Mouse (Mus musculus) lung, embryonic 16.5 days (tissue): ENCODE measurements at regions not wholly inside any gene's neighbourhood (a gene's known extent, or its start where the extent isn't known, plus 50 kb on each side); places are given as distances from the start of the nearest gene placed in this dataset.

ENCODE experiments used
- ATAC-seq: fragments of 200-750 bp; cut with Nextera tagmentation; 2 replicates; pipeline ENCODE4 v1.8.0; 2017; ENCODE audit warnings: low read depth, mild to moderate bottlenecking, moderate library complexity
- H3K27ac ChIP-seq: fragments of 300-500 bp; sonication (generic); 2 replicates; pipeline ENCODE4 v1.5.1; 2014; ENCODE audit warnings: mild to moderate bottlenecking, control low read depth, low read length
- H3K27me3 ChIP-seq: fragments of 300-500 bp; sonication (generic); 2 replicates; pipeline ENCODE4 v1.6.1; 2014; ENCODE audit warnings: low read depth, low read length, mixed read lengths; ENCODE audit not compliant: control insufficient read depth, insufficient read depth
- H3K36me3 ChIP-seq: fragments of 300-500 bp; sonication (generic); 2 replicates; pipeline ENCODE4 v1.6.1; 2014; ENCODE audit warnings: low read length; ENCODE audit not compliant: control insufficient read depth, insufficient read depth
- H3K4me1 ChIP-seq: fragments of 300-500 bp; sonication (generic); replicated peaks from 2 replicates; pipeline ENCODE4 v1.6.1; 2014; ENCODE audit warnings: low read length, mixed read lengths; ENCODE audit not compliant: control insufficient read depth, insufficient read depth
- H3K4me2 ChIP-seq: fragments of 300-500 bp; sonication (generic); 2 replicates; pipeline ENCODE4 v1.6.1; 2014; ENCODE audit warnings: low read depth, low read length, control low read depth
- H3K4me3 ChIP-seq: fragments of 300-500 bp; sonication (generic); 2 replicates; pipeline ENCODE4 v1.5.1; 2014; ENCODE audit warnings: mild to moderate bottlenecking, low read length, control low read depth
- H3K9ac ChIP-seq: fragments of 300-500 bp; sonication (generic); 2 replicates; pipeline ENCODE4 v1.6.1; 2014; ENCODE audit warnings: low read length, control low read depth
- H3K9me3 ChIP-seq: fragments of 300-500 bp; sonication (generic); 2 replicates; pipeline ENCODE4 v1.6.1; 2016; ENCODE audit warnings: low read length; ENCODE audit not compliant: control insufficient read depth
- WGBS: fragments of 180-500 bp; shearing (Covaris S2); extraction: QIAGEN DNeasy Blood & Tissue Kit; methylation state at CpG from one replicate; pipeline ENCODE4 v1.1.7; 2014; 5-methylcytosine and 5-hydroxymethylcytosine counted together

- no peak for ATAC-seq
- H3K4me1 ChIP-seq = no peaks in the 10 kb centered on the region
- WGBS = 82% methylated on average over 6 of the region's 6 CpGs
- no peak overlapping the region for H3K4me3 ChIP-seq
- no peak overlapping the region for H3K4me2 ChIP-seq
- no peak overlapping the region for H3K27ac ChIP-seq
- no peaks in the 10 kb centered on the region for H3K36me3 ChIP-seq
- H3K27me3 ChIP-seq = no peaks in the 10 kb centered on the region
- H3K9ac ChIP-seq = no peak overlapping the region
- no peaks in the 10 kb centered on the region for H3K9me3 ChIP-seq
Observed at GRCm38 (mm10) chr1:157969635-157970111, 386.5 kb downstream of the Brinp2 start.

GRCm38 (mm10) chr1:157973373-157974232 is 382.5 kb downstream of the Brinp2 start:
- Histone ChIP-seq H3K4me1 (no peaks in the 10 kb centered on the region), H3K27ac (no peak overlapping the region), H3K36me3 (no peaks in the 10 kb centered on the region), H3K9me3 (no peaks in the 10 kb centered on the region), H3K9ac (no peak overlapping the region), H3K4me2 (no peak overlapping the region), H3K4me3 (no peak overlapping the region), H3K27me3 (no peaks in the 10 kb centered on the region)
- no peak for ATAC-seq
- 68% methylated on average over 10 of the region's 10 CpGs for WGBS

DNA sequence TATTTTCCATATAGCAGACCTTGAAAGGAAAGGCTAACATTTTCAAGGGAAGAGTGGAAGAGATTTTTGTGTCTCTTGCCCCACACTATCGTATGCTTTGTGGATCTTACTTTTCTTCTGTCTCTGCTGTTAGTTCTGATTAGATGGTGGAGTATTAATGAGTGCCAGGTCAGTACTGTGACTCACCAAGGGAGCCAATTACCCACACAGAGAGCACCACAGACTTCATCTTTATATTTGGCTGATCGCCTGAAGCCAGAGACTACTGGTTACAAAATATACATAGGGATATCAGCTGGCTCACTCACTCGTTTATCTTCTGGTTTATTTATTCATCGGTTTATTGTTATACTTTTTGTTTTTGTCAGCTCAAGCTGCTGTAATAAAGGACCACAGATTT is 381.5 kb downstream of the Brinp2 start:
- Histone ChIP-seq H3K27ac (no peak overlapping the region), H3K9ac (no peak overlapping the region), H3K36me3 (no peaks in the 10 kb centered on the region), H3K4me1 (no peaks in the 10 kb centered on the region), H3K4me3 (no peak overlapping the region), H3K4me2 (no peak overlapping the region), H3K27me3 (no peaks in the 10 kb centered on the region), H3K9me3 (no peaks in the 10 kb centered on the region)
- no peak for ATAC-seq
- 64% methylated on average over 4 of the region's 4 CpGs for WGBS

DNA sequence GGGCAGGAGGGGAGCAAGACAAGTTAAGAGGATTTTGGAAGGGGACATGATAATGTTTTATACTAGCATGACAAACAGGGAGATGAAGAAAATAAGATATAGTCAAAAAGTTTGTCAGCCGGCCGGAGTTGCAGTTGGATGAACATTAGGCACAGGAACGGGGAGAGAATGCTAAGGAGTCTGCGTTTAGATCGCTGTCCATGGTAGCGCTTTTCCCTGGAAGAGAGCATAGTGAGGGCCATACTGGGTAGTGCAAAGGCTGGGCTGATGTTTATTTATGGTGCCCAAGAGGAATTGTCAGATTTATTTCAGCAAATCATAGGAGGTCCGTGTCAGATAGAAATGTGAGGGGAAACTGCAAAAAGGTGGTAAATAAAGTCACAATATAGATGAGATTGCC is 337.0 kb downstream of the Brinp2 start:
- H3K9me3 ChIP-seq = no peaks in the 10 kb centered on the region

GRCm38 (mm10) chr1:158039756-158040155 is 316.4 kb downstream of the Brinp2 start:
- Histone ChIP-seq H3K9ac (no peak overlapping the region), H3K27me3 (no peaks in the 10 kb centered on the region), H3K4me1 (no peaks in the 10 kb centered on the region), H3K36me3 (no peaks in the 10 kb centered on the region), H3K27ac (no peak overlapping the region), H3K9me3 (no peaks in the 10 kb centered on the region), H3K4me2 (no peak overlapping the region), H3K4me3 (no peak overlapping the region)
- WGBS = 12% methylated on average over 2 of the region's 2 CpGs
- no peak for ATAC-seq

More for the DNA sequence above, 337.0 kb downstream of the Brinp2 start:
- H3K4me3 ChIP-seq = no peak overlapping the region
- no peak overlapping the region for H3K27ac ChIP-seq
- ATAC-seq = no peak
- H3K4me1 ChIP-seq = no peaks in the 10 kb centered on the region
- H3K9ac ChIP-seq = no peak overlapping the region
- 10% methylated on average over 7 of the region's 7 CpGs for WGBS
- H3K36me3 ChIP-seq = no peaks in the 10 kb centered on the region
- H3K4me2 ChIP-seq = no peak overlapping the region
- H3K27me3 ChIP-seq = no peaks in the 10 kb centered on the region

GRCm38 (mm10) chr1:158040334-158040733 is 315.8 kb downstream of the Brinp2 start:
- Histone ChIP-seq H3K9ac (no peak overlapping the region), H3K4me1 (no peaks in the 10 kb centered on the region), H3K27me3 (no peaks in the 10 kb centered on the region), H3K4me3 (no peak overlapping the region), H3K9me3 (no peaks in the 10 kb centered on the region), H3K36me3 (no peaks in the 10 kb centered on the region), H3K4me2 (no peak overlapping the region), H3K27ac (no peak overlapping the region)
- 59% methylated on average over 4 of the region's 4 CpGs for WGBS
- no peak for ATAC-seq

DNA sequence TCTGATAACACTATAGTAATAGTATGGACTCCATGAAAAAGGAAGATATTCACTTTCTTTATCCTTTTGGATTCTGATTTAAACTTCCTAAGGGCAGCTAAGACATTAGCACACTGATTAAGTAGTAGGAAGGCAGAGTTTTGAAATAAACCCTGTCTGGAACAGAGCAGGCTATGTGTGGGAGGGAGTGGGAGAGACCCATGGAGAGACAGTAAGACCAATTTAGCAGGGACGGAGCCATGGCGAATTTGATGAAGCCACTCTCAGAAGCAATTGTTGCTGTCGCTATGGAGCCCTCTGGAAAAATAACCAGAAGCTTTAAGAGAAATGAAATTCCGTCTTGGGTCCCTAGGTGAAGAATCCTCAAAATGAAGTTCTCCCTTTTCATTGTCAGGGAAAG is 303.5 kb downstream of the Brinp2 start:
- ATAC-seq = no peak
- no peak overlapping the region for H3K27ac ChIP-seq

GRCm38 (mm10) chr1:158054961-158055360 is 301.2 kb downstream of the Brinp2 start:
- Histone ChIP-seq H3K9ac (no peak overlapping the region), H3K9me3 (no peaks in the 10 kb centered on the region)
- 81% methylated on average over 11 of the region's 11 CpGs for WGBS

More for the DNA sequence above, 303.5 kb downstream of the Brinp2 start:
- H3K4me1 ChIP-seq = no peaks in the 10 kb centered on the region
- H3K4me2 ChIP-seq = no peak overlapping the region
- WGBS = 77% methylated on average over 4 of the region's 4 CpGs
- no peaks in the 10 kb centered on the region for H3K9me3 ChIP-seq
- H3K27me3 ChIP-seq = no peaks in the 10 kb centered on the region
- H3K4me3 ChIP-seq = no peak overlapping the region
- H3K36me3 ChIP-seq = no peaks in the 10 kb centered on the region
- H3K9ac ChIP-seq = no peak overlapping the region

GRCm38 (mm10) chr1:158056994-158057630 is 299.0 kb downstream of the Brinp2 start:
- Histone ChIP-seq H3K4me2 (no peak overlapping the region), H3K27me3 (no peaks in the 10 kb centered on the region), H3K27ac (no peak overlapping the region), H3K36me3 (no peaks in the 10 kb centered on the region), H3K4me1 (no peaks in the 10 kb centered on the region), H3K4me3 (no peak overlapping the region), H3K9me3 (no peaks in the 10 kb centered on the region), H3K9ac (no peak overlapping the region)
- 58% methylated on average over 3 of the region's 3 CpGs for WGBS
- ATAC-seq = no peak

More at GRCm38 (mm10) chr1:158054961-158055360, 301.2 kb downstream of the Brinp2 start:
- Histone ChIP-seq H3K27ac (no peak overlapping the region), H3K36me3 (no peaks in the 10 kb centered on the region), H3K27me3 (no peaks in the 10 kb centered on the region), H3K4me2 (no peak overlapping the region), H3K4me3 (no peak overlapping the region), H3K4me1 (no peaks in the 10 kb centered on the region)
- ATAC-seq = no peak
